In genomic region chr13:23576351-23576881, GRCm38 (mm10) we compare ENCODE assay signal across 8 mouse cellular contexts. TPM values are rescaled to one million over a fixed set of nuclear protein-coding genes. Genes with fewer than 3 reads are reported as not detected.
DNase-seq lines count a peak whose midpoint lies in the region; ATAC-seq and TF ChIP-seq lines count a peak whose summit lies in the region.

No protein-coding gene starts in this region.

- peaks cover 11% of the 10 kb centered on the region; the same call in 1 of the 2 replicates for H3K4me1 ChIP-seq in lung, postnatal 0 days (ENCODE audit: insufficient read depth, low read depth, low read length)
- peaks cover 49% of the 10 kb centered on the region for H3K4me1 ChIP-seq in erythroblast, embryonic 14.5 days (ENCODE audit: control insufficient read depth)
- peaks cover 25% of the 10 kb centered on the region for H3K4me1 ChIP-seq in limb, embryonic 15.5 days
- 0 out of 2 replicates have a peak, but pooled peaks cover 7% of the 10 kb centered on the region for H3K4me1 ChIP-seq in stomach, embryonic 15.5 days

- no peak for ATAC-seq in lung, postnatal 0 days
- ATAC-seq in limb, embryonic 15.5 days (ENCODE audit: insufficient number of reproducible peaks, low FRiP score, low TSS enrichment, low read depth) = no peak
- ATAC-seq in stomach, embryonic 15.5 days (ENCODE audit: insufficient read depth, low FRiP score, low read depth) = no peak

- no peak overlapping the region for H3K27ac ChIP-seq in lung, postnatal 0 days (ENCODE audit: low read length)
- peak overlapping the region; percentile 78 for H3K27ac ChIP-seq in limb, embryonic 15.5 days
- peak overlapping the region; percentile 86 for H3K27ac ChIP-seq in stomach, embryonic 15.5 days

- no peak for TF ChIP-seq EP300 in lung, postnatal 0 days (IDR thresholded peaks at IDR 0.05)

- DNase-seq in lung, postnatal 0 days (ENCODE audit: low spot score) = peak; percentile 24
- no peak for DNase-seq in lung, postnatal 4 days
- DNase-seq in right cerebral cortex, postnatal 10 days (ENCODE audit: low spot score in 2 of 2) = no peak
- DNase-seq in adrenal gland, postnatal 4 days (ENCODE audit: low spot score in 2 of 2) = no peak
- DNase-seq in ovary, postnatal 14 days (ENCODE audit: low spot score) = no peak

- WGBS in lung, postnatal 0 days = 6% methylated on average over 7 of the region's 7 CpGs
- 7% methylated on average over 7 of the region's 7 CpGs for WGBS in limb, embryonic 15.5 days
- 6% methylated on average over 7 of the region's 7 CpGs for WGBS in stomach, embryonic 15.5 days

- H3K4me2 ChIP-seq in lung, postnatal 0 days (replicated peaks; ENCODE audit: low read depth, low read length) = peak overlapping the region; percentile 57
- peak overlapping the region; percentile 57 for H3K4me2 ChIP-seq in limb, embryonic 15.5 days
- H3K4me2 ChIP-seq in stomach, embryonic 15.5 days = peak overlapping the region; percentile 71

- TF ChIP-seq CTCF in lung, postnatal 0 days (IDR thresholded peaks at IDR 0.05) = no peak

- H3K4me3 ChIP-seq in lung, postnatal 0 days (ENCODE audit: low read depth, low read length) = peak overlapping the region; percentile 35
- H3K4me3 ChIP-seq in erythroblast, embryonic 14.5 days (replicated peaks) = peak overlapping the region; percentile 76
- H3K4me3 ChIP-seq in limb, embryonic 15.5 days = peak overlapping the region; percentile 40
- peak overlapping the region; percentile 44 for H3K4me3 ChIP-seq in stomach, embryonic 15.5 days (replicated peaks)

- H3K27me3 ChIP-seq in lung, postnatal 0 days (replicated peaks; ENCODE audit: insufficient read depth, low read length) = no peaks in the 10 kb centered on the region
- H3K27me3 ChIP-seq in erythroblast, embryonic 14.5 days (ENCODE audit: control insufficient read depth) = no peaks in the 10 kb centered on the region
- H3K27me3 ChIP-seq in limb, embryonic 15.5 days = no peaks in the 10 kb centered on the region
- no peaks in the 10 kb centered on the region for H3K27me3 ChIP-seq in stomach, embryonic 15.5 days (replicated peaks)

- no peak overlapping the region for H3K9ac ChIP-seq in lung, postnatal 0 days (replicated peaks; ENCODE audit: low read depth)
- peak overlapping the region; percentile 50 for H3K9ac ChIP-seq in limb, embryonic 15.5 days
- peak overlapping the region; percentile 46 for H3K9ac ChIP-seq in stomach, embryonic 15.5 days

- H3K36me3 ChIP-seq in lung, postnatal 0 days (ENCODE audit: insufficient read depth, low read length) = no peaks in the 10 kb centered on the region
- H3K36me3 ChIP-seq in erythroblast, embryonic 14.5 days (ENCODE audit: control insufficient read depth) = peaks cover 11% of the 10 kb centered on the region
- no peaks in the 10 kb centered on the region for H3K36me3 ChIP-seq in limb, embryonic 15.5 days
- no peaks in the 10 kb centered on the region for H3K36me3 ChIP-seq in stomach, embryonic 15.5 days

- no peaks in the 10 kb centered on the region for H3K9me3 ChIP-seq in lung, postnatal 0 days (ENCODE audit: low read length)
- H3K9me3 ChIP-seq in erythroblast, embryonic 14.5 days (ENCODE audit: control insufficient read depth, low read length) = no peaks in the 10 kb centered on the region
- no peaks in the 10 kb centered on the region for H3K9me3 ChIP-seq in limb, embryonic 15.5 days
- H3K9me3 ChIP-seq in stomach, embryonic 15.5 days = no peaks in the 10 kb centered on the region

RNA-seq across cellular contexts. Expression of gene Hist1h3d, which starts 0.9 kb away (rescaled TPM):
- polyA plus RNA-seq in lung, postnatal 0 days (2015; fragmentation: Nextera tagmentation; extraction: Ambion mirVana) = 0.62 and 1.3 TPM in 2 replicates
- polyA plus RNA-seq in erythroblast, embryonic 14.5 days (2012) = 1.6 and 4.7 TPM in 2 replicates
- polyA plus RNA-seq in limb, embryonic 15.5 days (2015; fragmentation: Nextera tagmentation; extraction: Ambion mirVana) = 5.8 and 6.5 TPM in 2 replicates
- polyA plus RNA-seq in stomach, embryonic 15.5 days (2015; fragmentation: Nextera tagmentation; extraction: Ambion mirVana) = 5.7 and 7.9 TPM in 2 replicates
- 10 to 100 TPM; 64.3 to 80.4 TPM for total RNA-seq in adrenal gland, postnatal 4 days (2021)

RNA-seq across cellular contexts. Expression of gene Hist1h2ad, which starts 2.2 kb away (rescaled TPM):
- 0.49 and 0.57 TPM in 2 replicates for polyA plus RNA-seq in lung, postnatal 0 days (2015; fragmentation: Nextera tagmentation; extraction: Ambion mirVana)
- 5.1 and 8.3 TPM in 2 replicates for polyA plus RNA-seq in erythroblast, embryonic 14.5 days (2012)
- 0.89 and 2.3 TPM in 2 replicates for polyA plus RNA-seq in limb, embryonic 15.5 days (2015; fragmentation: Nextera tagmentation; extraction: Ambion mirVana)
- 2.4 and 3.4 TPM in 2 replicates for polyA plus RNA-seq in stomach, embryonic 15.5 days (2015; fragmentation: Nextera tagmentation; extraction: Ambion mirVana)
- total RNA-seq in adrenal gland, postnatal 4 days (2021) = 10 to 100 TPM; 63.5 to 64.6 TPM

RNA-seq across cellular contexts. Expression of gene Hist1h2bf, which starts 2.4 kb away (rescaled TPM):
- 0.48 and 0.87 TPM in 2 replicates for polyA plus RNA-seq in lung, postnatal 0 days (2015; fragmentation: Nextera tagmentation; extraction: Ambion mirVana)
- 6.6 and 15.6 TPM in 2 replicates for polyA plus RNA-seq in erythroblast, embryonic 14.5 days (2012)
- 2.9 and 5.8 TPM in 2 replicates for polyA plus RNA-seq in limb, embryonic 15.5 days (2015; fragmentation: Nextera tagmentation; extraction: Ambion mirVana)
- polyA plus RNA-seq in stomach, embryonic 15.5 days (2015; fragmentation: Nextera tagmentation; extraction: Ambion mirVana) = 3.5 and 3.8 TPM in 2 replicates
- total RNA-seq in adrenal gland, postnatal 4 days (2021) = 100 to 1,000 TPM; 297 to 360 TPM

RNA-seq across cellular contexts. Expression of gene Hist1h4d, which starts 5.0 kb away (rescaled TPM):
- polyA plus RNA-seq in lung, postnatal 0 days (2015; fragmentation: Nextera tagmentation; extraction: Ambion mirVana) = 31.4 and 36.9 TPM in 2 replicates
- 5.1 and 11.8 TPM in 2 replicates for polyA plus RNA-seq in erythroblast, embryonic 14.5 days (2012)
- 75.2 and 108 TPM in 2 replicates for polyA plus RNA-seq in limb, embryonic 15.5 days (2015; fragmentation: Nextera tagmentation; extraction: Ambion mirVana)
- 117 and 130 TPM in 2 replicates for polyA plus RNA-seq in stomach, embryonic 15.5 days (2015; fragmentation: Nextera tagmentation; extraction: Ambion mirVana)
- 100 to 1,000 TPM; 413 to 478 TPM for total RNA-seq in adrenal gland, postnatal 4 days (2021)

RNA-seq across cellular contexts. Expression of gene Hist1h2bg, which starts 5.2 kb away (rescaled TPM):
- polyA plus RNA-seq in lung, postnatal 0 days (2015; fragmentation: Nextera tagmentation; extraction: Ambion mirVana) = 1.3 and 1.9 TPM in 2 replicates
- 14.5 and 18.7 TPM in 2 replicates for polyA plus RNA-seq in erythroblast, embryonic 14.5 days (2012)
- polyA plus RNA-seq in limb, embryonic 15.5 days (2015; fragmentation: Nextera tagmentation; extraction: Ambion mirVana) = 5.5 and 6.0 TPM in 2 replicates
- polyA plus RNA-seq in stomach, embryonic 15.5 days (2015; fragmentation: Nextera tagmentation; extraction: Ambion mirVana) = 11.7 and 17.0 TPM in 2 replicates
- total RNA-seq in adrenal gland, postnatal 4 days (2021) = 100 to 1,000 TPM; 627 to 705 TPM
